Mouse (Mus musculus) frontal cortex, postnatal 10 days (tissue): ENCODE measurements around the gene Pax8.

Source experiments
- DNase-seq, 2 experiments: peaks; one replicate each; pipeline ENCODE4 v3.0.0; 2022; ENCODE audit warnings: low spot score in 2 of 2, mixed read lengths in 1 of 2

The Pax8 gene

DNA sequence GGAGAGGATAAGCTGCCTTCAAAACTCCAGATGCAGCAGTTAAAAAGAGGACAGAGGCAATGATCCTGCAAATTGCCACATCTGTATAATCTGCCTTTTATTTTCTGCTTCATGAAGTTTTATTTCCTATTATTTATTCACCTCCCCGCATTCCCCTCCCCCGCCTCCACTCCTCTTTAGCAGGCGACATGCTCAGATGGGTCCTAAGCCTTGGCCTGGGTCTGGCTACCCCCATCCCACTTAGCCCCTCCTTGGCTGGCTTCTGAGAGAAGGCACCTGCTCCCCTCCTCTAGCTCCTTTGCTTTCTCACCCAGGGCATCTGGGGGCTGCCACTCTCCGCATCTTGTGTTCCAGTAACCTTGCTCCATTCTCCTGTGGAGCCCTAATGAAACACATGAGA lies 61.7 kb downstream of the Pax8 start:
- no peak for DNase-seq

DNA sequence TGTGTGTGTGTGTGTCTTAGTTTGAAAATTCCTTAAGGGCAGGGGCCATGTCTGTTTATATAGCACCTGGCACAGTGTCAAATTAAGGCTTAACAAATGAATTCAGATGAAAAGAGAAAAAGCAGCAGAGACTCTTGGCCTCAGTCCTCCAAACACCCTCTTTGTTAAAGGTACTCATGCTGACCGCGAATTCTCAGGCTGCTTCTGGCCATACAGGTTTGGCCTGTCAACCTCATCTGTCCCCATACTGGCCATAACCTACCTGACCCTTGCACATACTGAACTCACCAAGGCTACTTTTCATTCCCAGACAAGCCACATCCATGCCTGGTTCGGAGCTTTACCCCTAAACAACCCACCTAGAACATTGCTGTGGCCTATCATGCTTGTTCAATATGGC lies 62.2 kb downstream of the Pax8 start:
- DNase-seq = no peak

DNA sequence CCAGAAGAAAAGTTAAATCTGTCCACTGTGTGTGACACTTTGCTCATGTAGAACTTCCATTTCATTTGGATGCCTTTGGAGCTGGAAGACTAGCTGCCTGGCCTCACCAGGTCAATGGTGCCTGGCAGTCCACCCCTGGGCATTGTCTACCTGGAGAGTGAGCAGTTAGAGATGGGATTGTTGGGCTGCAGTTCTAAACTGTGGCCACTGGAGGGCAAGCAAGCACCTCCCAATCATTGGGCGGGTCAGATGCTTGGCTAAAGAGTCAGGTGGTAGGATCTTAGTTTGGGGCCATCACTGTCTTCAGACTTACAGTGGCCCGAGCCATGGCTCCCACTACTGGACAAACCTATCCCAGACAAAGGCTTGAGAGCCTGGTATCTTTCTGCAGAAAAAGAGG lies 66.2 kb downstream of the Pax8 start:
- DNase-seq = peak; percentile 39 to 70

DNA sequence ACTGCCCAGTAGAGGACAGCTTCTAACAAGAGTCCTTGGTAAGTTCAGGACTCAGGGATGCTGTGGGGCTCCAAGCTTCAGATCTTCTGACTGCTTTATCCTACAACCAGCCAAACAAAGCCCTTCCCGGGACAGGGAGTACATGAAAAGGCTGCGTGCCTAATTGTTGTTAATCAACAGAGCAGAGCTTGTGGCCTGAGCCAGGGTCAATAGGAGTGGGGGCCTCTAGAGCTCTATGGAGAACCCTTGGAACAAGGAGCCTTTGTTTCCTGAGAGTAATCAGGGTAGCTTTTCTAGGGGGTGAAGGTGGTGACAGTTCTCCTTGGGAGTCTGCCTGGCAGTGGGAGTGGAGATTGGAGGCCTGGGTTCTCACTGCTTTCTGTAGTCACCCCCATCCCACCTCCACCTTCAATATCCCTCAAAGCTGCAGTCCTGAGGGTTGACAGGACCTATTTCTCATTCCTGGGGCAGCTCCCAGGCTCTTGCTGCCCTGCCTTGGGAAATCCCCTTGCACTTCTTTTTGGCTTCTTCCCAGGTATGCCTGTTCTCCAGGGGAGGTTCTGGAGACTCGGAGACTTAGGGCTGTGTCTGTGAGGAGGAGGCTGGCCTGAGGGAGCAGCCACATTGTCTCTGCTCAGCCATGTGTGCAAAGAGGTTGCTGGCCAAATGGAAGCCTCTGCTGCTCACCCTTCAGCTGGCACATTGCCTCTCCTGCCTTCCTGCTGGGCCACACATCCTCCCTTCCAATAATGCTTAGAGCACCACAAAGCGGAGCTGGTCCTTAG lies 67.5 kb downstream of the Pax8 start:
- peak in 1 of 2 experiments; percentile 22 for DNase-seq

DNA sequence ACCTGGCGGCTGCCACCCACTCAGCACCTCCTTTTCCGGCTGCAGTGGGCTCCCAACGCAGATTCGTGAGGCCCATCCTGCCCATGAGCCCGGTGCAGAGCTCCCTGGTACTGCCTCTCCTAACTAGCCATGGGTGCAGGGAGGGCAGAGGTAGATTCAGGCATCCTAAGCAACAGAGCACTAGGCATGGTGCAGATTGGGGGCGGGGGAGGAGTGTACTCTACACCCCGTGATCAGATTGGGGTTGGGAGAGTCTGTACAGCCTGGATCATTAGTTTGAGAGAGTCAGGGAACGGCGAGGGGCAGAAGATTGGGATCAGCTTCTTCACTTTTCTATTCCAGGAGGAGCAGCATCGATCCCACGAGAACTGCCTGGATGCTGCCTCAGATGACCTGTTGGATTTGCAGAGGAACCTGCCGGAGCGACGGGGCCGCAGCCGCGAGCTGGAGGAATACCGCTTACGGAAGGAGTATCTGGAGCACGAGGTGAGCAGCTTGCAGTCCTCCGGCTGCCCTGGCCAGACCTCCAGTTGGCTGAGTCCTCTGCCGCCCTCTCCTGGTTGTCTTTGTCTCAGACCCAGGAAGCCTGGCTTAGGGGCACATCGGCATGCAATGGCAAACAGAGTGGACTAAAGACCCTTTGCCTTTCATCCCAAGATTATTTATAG lies 69.9 kb downstream of the Pax8 start:
- peak in 1 of 2 experiments; percentile 56 for DNase-seq

DNA sequence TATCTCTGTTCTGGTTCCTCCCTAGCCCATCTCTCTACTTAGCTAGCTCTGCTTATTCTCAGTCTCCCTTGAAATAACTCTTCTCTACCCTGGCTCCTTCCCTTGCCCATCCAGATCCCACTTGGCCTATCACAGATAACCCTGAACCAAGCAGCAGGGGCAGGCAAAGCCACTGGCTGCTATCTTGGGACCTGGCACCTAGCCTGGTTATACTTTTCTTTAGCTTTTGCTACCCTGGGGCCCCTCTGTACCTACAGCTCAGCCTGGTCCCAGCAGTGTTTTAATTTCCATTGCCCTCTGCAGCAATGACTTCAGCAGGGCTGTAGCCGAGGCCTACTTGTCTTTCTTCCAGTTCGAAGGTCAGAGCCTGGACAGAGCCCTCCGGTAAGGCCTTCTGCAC lies 74.7 kb downstream of the Pax8 start:
- no peak for DNase-seq

DNA sequence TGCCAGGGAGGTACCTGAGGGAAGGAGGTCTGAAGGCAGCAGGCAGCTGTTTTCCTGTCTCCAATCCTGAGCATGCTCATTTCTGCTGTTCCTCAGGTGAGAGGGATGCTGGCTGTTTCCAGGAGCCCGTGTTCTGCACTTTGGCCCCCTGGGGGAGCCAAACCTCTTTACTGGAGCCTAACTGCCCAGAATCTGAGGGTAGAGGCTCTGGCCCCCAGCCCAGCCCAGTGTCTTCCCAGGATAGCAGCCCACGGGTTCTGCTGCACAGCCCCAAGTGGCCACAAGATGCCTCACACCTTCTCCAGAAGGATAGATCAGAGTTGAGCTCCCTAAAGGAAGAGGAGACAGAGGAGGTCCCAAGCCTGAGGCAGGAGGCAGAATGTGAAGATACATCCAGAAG lies 78.3 kb downstream of the Pax8 start:
- no peak for DNase-seq

DNA sequence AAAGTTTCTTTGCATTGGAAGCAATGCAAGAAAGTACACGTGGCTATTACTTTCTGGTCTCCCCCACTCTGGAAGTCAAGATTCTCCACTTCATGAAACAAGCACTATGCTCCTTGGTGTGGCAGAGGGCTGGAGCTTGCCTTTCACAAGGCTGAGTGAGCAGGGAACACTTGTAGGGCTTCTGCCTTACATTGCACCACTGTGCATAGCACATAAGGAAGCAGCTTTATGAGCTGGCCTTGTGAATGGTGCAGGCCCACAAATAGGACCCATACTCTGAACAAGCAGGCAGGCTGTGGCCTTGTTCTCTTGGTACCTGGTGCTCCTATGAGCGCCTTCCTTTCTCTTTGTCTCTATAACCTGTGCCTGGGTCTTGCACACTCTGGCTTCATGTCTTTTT lies 82.1 kb downstream of the Pax8 start:
- no peak for DNase-seq

DNA sequence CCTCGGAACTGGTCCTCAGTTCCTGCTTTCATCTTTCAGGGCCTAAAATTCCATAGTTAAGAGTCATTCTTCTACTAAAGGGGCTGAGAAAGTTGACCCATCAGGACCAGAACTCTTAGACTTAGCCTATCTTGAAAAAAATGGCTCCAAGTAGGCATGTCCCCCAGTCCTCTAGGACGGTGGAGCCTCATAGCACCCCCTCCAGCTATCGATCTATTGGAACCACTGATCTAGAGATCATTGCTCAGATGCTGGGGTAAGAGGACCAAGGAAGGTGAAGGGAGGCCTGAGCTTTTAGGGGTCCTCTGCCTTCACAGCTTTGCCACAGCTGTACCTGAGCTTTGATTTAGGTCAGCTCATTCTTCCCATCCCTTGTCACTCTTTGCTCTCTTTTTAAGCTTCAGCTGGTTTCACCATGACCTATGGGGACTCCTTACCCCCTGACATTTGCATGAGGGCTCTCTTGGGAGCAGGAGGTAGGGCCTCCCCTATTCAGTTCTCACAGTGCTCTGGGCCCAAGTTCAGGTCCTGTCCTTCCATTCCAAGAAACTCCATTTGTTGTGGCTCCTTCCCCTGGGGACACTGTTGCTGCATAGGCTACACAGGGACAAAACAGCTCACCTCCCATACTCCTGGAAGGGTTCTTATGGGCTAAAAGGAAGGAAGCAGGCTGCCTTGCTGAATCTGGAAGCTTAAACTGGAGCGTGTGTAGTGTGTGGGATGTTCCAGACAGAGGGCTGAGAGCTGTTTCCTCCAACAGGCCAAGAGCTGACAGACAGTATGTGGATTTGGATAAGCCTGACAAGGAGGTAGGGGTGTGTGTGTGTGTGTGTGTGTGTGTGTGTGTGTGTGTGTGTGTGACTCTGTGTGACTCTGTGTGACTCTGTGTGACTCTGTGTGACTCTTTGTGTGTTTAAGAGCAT lies 87.8 kb downstream of the Pax8 start:
- peak in 1 of 2 experiments; percentile 34 for DNase-seq

DNA sequence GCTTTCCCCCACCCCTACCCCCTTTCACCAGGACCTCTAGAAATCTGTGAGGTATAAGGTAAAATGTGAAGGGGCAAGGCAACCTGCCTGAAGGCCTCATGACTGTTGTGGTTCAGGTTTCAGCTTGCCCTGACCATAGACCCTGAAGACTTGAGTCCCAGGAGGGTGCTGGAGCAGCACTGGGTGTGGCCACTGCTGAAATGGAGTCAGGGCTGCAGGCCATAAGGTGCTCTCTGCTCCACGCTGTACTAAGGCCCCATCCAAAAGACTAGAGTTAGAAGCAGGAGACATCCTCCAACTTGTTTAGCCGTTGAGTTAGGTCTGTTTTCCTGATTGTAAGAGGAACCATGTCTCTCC lies 88.5 kb downstream of the Pax8 start:
- DNase-seq = no peak

DNA sequence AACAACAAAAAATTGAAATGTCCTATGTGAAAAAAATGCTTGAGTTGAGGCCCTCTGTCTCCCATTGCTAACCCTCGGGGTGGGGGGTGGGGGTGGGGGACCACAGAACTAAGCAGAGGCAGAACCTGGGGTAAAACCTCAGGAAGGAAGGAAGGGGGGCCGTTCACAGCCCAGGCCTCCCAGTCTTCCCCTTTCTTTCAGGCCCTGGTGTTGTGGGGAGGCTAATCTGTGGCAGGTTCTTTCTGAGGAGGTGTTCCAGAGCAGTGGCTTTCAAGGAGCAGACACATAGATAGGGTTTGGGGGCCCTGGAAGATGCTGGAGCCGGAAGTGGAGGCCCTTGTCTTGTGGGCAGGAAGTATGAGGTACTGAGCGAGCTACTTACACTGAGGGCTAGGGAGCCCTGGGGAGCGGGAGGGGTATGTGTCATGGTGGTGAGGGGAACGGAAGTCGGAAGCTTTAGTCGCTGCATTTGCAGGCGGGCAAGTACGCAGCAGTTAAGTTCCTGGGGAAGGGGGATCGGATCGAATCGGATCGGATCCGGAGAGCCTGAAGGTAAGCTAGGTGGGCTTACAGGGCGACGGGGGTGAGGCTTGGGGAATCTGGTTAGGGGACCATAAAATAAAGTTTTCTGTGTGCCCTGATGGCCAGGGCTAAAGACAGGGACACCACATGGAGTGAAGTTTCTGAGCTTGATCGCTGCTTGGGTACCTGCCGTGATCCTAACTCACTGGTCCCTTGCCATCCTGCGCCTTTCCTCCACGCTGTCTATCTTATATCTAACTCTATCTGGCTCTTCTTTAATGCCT lies 89.0 kb downstream of the Pax8 start:
- DNase-seq = no peak

DNA sequence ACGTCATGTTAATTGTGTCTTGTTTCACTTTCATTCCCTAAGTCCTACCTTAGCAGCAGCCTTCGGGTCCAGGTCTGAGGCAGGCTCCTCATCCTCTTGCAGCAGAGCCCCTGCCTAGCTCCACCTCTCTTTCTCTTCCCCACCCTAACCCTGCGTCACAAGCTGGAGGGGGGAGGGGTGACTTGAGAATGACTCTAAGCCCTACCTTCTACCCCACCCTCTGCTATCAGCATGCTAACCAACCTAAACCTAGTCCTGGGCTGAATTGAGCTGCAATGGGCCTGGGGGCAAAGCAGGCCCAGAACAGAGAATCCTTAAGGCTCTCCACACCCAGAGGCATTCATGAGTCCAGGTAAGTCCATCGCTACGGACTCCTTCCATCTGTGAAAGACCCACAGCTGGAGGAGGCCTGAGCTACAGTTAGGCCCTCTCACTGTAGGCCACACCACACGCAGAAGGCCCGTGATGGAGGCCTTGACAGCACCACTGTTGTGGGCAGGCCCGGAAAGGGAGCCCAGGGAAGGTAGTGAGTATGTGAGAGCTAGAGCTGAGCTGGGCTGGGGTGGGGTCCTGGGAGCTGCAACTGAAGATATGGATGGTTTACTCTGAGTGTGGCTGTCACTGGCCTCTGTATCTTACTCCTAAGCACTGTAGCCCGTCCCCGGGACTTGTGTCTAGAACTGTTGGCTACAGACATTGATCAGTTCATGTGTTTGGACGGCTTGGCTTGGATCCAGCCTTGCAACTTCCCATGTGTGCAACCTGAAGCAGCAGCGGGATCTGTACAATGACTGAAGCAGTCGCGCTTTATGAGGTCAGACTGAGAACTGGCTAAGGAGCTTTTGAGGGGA lies 90.1 kb downstream of the Pax8 start:
- no peak for DNase-seq

DNA sequence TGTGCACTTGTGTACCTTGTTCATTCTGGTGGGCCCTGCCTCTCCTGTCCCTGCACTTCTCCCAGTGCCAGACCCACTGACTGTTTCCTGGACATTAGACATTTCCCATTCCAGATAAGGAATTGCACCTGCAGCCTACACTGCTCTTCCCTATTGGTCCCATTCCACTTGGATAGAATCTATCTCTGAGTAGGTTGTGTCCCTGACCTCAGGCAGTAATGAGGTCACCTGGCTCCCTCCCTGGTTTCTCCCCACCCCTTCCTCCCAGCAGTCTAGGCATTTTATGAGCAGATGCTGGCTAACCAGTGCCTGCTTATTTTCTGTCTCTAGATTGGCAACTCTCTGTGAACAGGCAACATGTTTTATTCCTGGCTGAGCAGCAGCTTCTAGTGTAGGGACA lies 91.0 kb downstream of the Pax8 start:
- DNase-seq = no peak

DNA sequence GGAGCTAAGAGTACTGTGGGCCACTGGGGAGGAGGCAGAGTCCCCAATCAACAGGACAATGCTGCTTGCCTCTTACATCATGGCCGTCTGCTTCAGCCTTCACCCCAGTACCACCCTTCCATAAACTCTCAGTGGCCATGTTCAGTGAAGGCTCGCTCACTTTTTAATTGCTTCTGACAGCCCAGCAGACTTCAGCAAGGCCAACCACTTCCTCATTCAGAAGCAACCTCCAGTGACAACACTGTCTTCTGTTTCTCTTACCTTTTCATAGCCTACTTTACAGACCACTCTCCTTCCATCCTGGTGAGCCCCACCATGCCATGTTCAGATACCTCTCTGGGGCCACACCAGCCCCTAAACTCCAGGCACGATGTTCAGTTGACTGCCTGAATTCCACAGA lies 91.8 kb downstream of the Pax8 start:
- no peak for DNase-seq

DNA sequence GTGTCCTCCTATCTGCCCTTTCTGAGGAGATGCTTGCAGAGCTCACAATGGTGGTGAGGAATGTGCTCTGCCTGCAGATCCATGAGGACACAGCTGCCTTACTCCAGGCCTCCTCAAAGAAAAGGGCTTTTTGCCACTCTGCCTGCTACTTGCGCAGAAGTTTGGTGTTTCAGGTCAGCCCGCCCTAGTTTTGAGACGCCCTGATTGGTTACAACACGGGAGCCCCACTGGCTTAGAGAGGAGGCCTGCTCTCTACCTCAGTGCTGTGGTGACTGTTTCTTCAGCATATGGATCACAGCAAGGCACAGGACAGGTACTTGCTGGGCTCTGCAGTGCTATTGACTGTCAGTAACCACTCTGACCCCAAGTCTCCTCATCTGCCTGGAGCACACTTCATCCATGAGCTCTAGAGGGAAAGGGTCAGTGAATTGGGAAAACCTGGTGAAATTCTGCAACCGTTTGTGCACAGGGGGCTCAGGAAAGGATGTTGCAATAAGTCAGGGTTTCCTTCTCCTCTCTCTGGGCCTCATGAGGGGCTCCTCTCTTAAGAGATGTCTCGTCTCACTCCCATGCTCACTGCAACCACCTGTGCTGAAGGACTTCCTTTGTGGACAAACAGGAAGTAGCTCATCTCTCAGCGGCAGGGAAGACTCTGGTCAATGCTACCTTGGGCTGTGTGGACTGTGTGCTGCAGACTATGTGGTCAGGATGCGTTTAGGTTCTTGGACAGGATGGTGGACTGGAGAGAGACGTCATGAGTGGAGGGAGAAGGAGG lies 92.8 kb downstream of the Pax8 start:
- DNase-seq = no peak

DNA sequence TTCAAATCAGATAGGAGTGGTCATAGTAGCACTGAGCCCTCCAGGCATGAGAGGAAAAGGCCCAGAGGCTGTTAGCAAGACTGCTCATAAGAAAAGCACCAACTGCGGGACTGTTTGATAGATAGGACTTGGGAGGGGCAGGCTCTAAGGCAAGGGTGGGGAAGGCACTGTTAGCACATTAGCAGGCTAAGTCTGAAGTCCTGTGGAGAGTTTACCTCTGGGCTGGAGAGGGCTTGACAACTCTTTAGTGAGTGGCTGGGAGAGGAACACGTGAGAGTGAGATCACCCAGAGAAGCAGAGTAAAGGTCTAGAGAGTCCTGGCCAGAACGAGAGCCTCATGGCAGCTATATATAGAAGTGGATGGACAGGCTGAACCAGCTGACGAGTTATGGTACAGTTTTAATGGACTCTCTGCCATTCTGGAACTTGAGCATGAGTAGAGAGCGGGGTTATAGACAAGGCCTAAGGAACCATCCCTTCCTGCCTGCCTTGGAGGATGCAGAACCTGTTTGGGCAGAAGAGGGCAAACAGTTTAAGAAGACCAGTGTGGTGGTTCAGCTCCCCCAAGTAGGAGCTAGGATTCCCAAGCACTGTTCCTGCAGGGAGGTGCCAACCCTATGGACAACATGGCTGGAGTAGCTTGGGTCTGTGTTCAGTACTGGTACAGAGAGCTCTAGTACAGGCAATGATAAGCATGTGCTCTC lies 96.5 kb downstream of the Pax8 start:
- no peak for DNase-seq
